Mouse (Mus musculus): Measurements from ENCODE around the gene 4930507D05Rik. TPM values are rescaled to one million over a fixed set of nuclear protein-coding genes. Genes with fewer than 3 reads are reported as not detected.
"Not testable (repeated sequence)": the region's sequence is repeated elsewhere in the genome, so short reads cannot be mapped to it uniquely, and the experiment has no call there.

4930507D05Rik gene
- total RNA-seq (2015; ENCODE audit: low replicate concordance) = not detected in 2 replicates
- not detected in 2 replicates for total RNA-seq (2017; ENCODE audit: low replicate concordance)

- peak; percentile 87 for ATAC-seq (replicated peaks; ENCODE audit: low FRiP score, poor library complexity, severe bottlenecking)
These were observed at the start of gene 4930507D05Rik, which contains the start of gene Supv3l1 for GRCm38 (mm10) chr10:62449364-62450279. 4930507D05Rik (plus strand) TSS chr10:62449489. Supv3l1 (minus strand) TSS chr10:62449738.

- ATAC-seq (replicated peaks; ENCODE audit: low FRiP score, poor library complexity, severe bottlenecking) = no peak
These were observed 47.6 kb upstream of the 4930507D05Rik start for GRCm38 (mm10) chr10:62401641-62402111.

- no peak for ATAC-seq (replicated peaks; ENCODE audit: low FRiP score, poor library complexity, severe bottlenecking)
These were observed 44.4 kb upstream of the 4930507D05Rik start for GRCm38 (mm10) chr10:62404901-62405300.

GRCm38 (mm10) chr10:62410943-62411342 is 38.3 kb upstream of the 4930507D05Rik start:
- peak; percentile 78 for ATAC-seq (replicated peaks; ENCODE audit: low FRiP score, poor library complexity, severe bottlenecking)

- ATAC-seq (replicated peaks; ENCODE audit: low FRiP score, poor library complexity, severe bottlenecking) = no peak
These were observed 37.6 kb upstream of the 4930507D05Rik start for GRCm38 (mm10) chr10:62411431-62412410.

GRCm38 (mm10) chr10:62412906-62413605 is 36.2 kb upstream of the 4930507D05Rik start:
- ATAC-seq (replicated peaks; ENCODE audit: low FRiP score, poor library complexity, severe bottlenecking) = no peak

- ATAC-seq (replicated peaks; ENCODE audit: low FRiP score, poor library complexity, severe bottlenecking) = no peak
These were observed 35.7 kb upstream of the 4930507D05Rik start for GRCm38 (mm10) chr10:62413606-62413982.

GRCm38 (mm10) chr10:62418831-62419356 is 30.4 kb upstream of the 4930507D05Rik start:
- ATAC-seq (replicated peaks; ENCODE audit: low FRiP score, poor library complexity, severe bottlenecking) = no peak

GRCm38 (mm10) chr10:62419422-62419821 is 29.9 kb upstream of the 4930507D05Rik start:
- ATAC-seq (replicated peaks; ENCODE audit: low FRiP score, poor library complexity, severe bottlenecking) = no peak

- no peak for ATAC-seq (replicated peaks; ENCODE audit: low FRiP score, poor library complexity, severe bottlenecking)
These were observed 28.9 kb upstream of the 4930507D05Rik start for GRCm38 (mm10) chr10:62420399-62420798.

- no peak for ATAC-seq (replicated peaks; ENCODE audit: low FRiP score, poor library complexity, severe bottlenecking)
These were observed 28.2 kb upstream of the 4930507D05Rik start for GRCm38 (mm10) chr10:62421127-62421526.

- no peak for ATAC-seq (replicated peaks; ENCODE audit: low FRiP score, poor library complexity, severe bottlenecking)
These were observed 27.0 kb upstream of the 4930507D05Rik start, which contains the start of gene Hkdc1 for GRCm38 (mm10) chr10:62422255-62422654. Hkdc1 (minus strand) TSS chr10:62422491.

- ATAC-seq (replicated peaks; ENCODE audit: low FRiP score, poor library complexity, severe bottlenecking) = no peak
These were observed 24.0 kb upstream of the 4930507D05Rik start for GRCm38 (mm10) chr10:62425081-62425871.

GRCm38 (mm10) chr10:62430427-62430826 is 18.9 kb upstream of the 4930507D05Rik start:
- ATAC-seq (replicated peaks; ENCODE audit: low FRiP score, poor library complexity, severe bottlenecking) = no peak

GRCm38 (mm10) chr10:62450280-62450640 is 971 bp downstream of the 4930507D05Rik start:
- ATAC-seq (replicated peaks; ENCODE audit: low FRiP score, poor library complexity, severe bottlenecking) = no peak

- not testable (repeated sequence) for ATAC-seq (replicated peaks; ENCODE audit: low FRiP score, poor library complexity, severe bottlenecking)
These were observed 2.7 kb downstream of the 4930507D05Rik start for GRCm38 (mm10) chr10:62452001-62452400.

- ATAC-seq (replicated peaks; ENCODE audit: low FRiP score, poor library complexity, severe bottlenecking) = no peak
These were observed 12.0 kb downstream of the 4930507D05Rik start for GRCm38 (mm10) chr10:62461321-62461720.

GRCm38 (mm10) chr10:62469736-62470135 is 20.4 kb downstream of the 4930507D05Rik start:
- no peak for ATAC-seq (replicated peaks; ENCODE audit: low FRiP score, poor library complexity, severe bottlenecking)

Data from erythroblast, adult 5-6 weeks (primary cell).